Mouse (Mus musculus) midbrain, postnatal 0 days (tissue): ENCODE data around the gene Ppp1r14b. TPM values are rescaled to one million over a fixed set of nuclear protein-coding genes. Genes with fewer than 3 reads are reported as not detected.
"Not testable (repeated sequence)": the region's sequence is repeated elsewhere in the genome, so short reads cannot be mapped to it uniquely, and the experiment has no call there.

ENCODE experiments used
- ATAC-seq: fragments of 200-750 bp; cut with Nextera tagmentation; 2 replicates; pipeline ENCODE4 v1.8.0; 2017; ENCODE audit warnings: moderate number of reproducible peaks, mild to moderate bottlenecking, moderate TSS enrichment, moderate library complexity; ENCODE audit not compliant: low FRiP score
- DNase-seq: peaks from one replicate; pipeline ENCODE4 v3.0.0-alpha.2; 2015; ENCODE audit warnings: low spot score
- H3K27ac ChIP-seq: fragments of 300-500 bp; sonication (generic); 2 replicates; pipeline ENCODE4 v1.5.1; 2014; ENCODE audit warnings: low read depth, mild to moderate bottlenecking, low read length, mixed read lengths
- H3K27me3 ChIP-seq: fragments of 300-500 bp; sonication (generic); 2 replicates; pipeline ENCODE4 v1.6.1; 2014; ENCODE audit warnings: low read length, control low read depth, mixed read lengths; ENCODE audit not compliant: insufficient read depth
- H3K36me3 ChIP-seq: fragments of 300-500 bp; sonication (generic); 2 replicates; pipeline ENCODE4 v1.6.1; 2014; ENCODE audit warnings: low read length, control low read depth, mixed read lengths; ENCODE audit not compliant: insufficient read depth
- H3K4me1 ChIP-seq: fragments of 300-500 bp; sonication (generic); 2 replicates; pipeline ENCODE4 v1.6.1; 2014; ENCODE audit warnings: mild to moderate bottlenecking, control low read depth, antibody characterized with exemption, low read length, mixed read lengths; ENCODE audit not compliant: insufficient read depth
- H3K4me2 ChIP-seq: fragments of 300-500 bp; sonication (generic); 2 replicates; pipeline ENCODE4 v1.6.1; 2014; ENCODE audit warnings: low read depth, mild to moderate bottlenecking, low read length, mixed read lengths; ENCODE audit not compliant: poor library complexity, severe bottlenecking
- H3K4me3 ChIP-seq: fragments of 300-500 bp; sonication (generic); 2 replicates; pipeline ENCODE4 v1.5.1; 2014; ENCODE audit warnings: low read depth, mild to moderate bottlenecking, low read length, moderate library complexity
- H3K9ac ChIP-seq: fragments of 300-500 bp; sonication (generic); replicated peaks from 2 replicates; pipeline ENCODE4 v1.6.1; 2014; ENCODE audit warnings: mild to moderate bottlenecking, low read length, moderate library complexity, mixed read lengths; ENCODE audit not compliant: poor library complexity, severe bottlenecking
- H3K9me3 ChIP-seq: fragments of 300-500 bp; sonication (generic); 2 replicates; pipeline ENCODE4 v1.6.1; 2016; ENCODE audit warnings: low read length, control low read depth
- CTCF ChIP-seq: IDR thresholded peaks from 2 replicates; pipeline ENCODE4 v1.5.1; 2016; ENCODE audit warnings: antibody characterized with exemption, mild to moderate bottlenecking
- WGBS: fragments of 180-500 bp; shearing (Covaris S2); extraction: QIAGEN DNeasy Blood & Tissue Kit; methylation state at CpG from one replicate; pipeline ENCODE4 v1.1.7; 2014; 5-methylcytosine and 5-hydroxymethylcytosine counted together
- polyA plus RNA-seq: library from polyadenylated mRNA; unstranded; fragments of >200 nt; fragmentation: Nextera tagmentation; extraction: Ambion mirVana; gene quantifications from 2 replicates; pipeline ENCODE4 v1.2.1, GENCODE M21; 2015
- total RNA-seq: library from RNA; depleted of rRNA; stranded (reverse); fragments of >200 nt; gene quantifications from 2 replicates; pipeline ENCODE4 v1.2.3, GENCODE M21; 2014

The Ppp1r14b gene
- total and polyA plus RNA-seq, 2 experiments from 2014 or later, result 137 to 144 TPM

GRCm38 (mm10) chr19:6985951-6986708 is 11.4 kb downstream of the Ppp1r14b start:
- no peak overlapping the region for H3K27ac ChIP-seq
- peak overlapping the region; percentile 74 for H3K4me2 ChIP-seq
- H3K27me3 ChIP-seq, result no peaks in the 10 kb centered on the region
- H3K4me3 ChIP-seq, result no peak overlapping the region
- WGBS, result 79% methylated on average over 10 of the region's 10 CpGs
- ATAC-seq (no peak), DNase-seq (no peak)
- H3K9ac ChIP-seq, result no peak overlapping the region
- H3K9me3 ChIP-seq, result no peaks in the 10 kb centered on the region
- 0 out of 2 replicates have a peak, but pooled peaks cover 14% of the 10 kb centered on the region for H3K36me3 ChIP-seq
- peaks cover 9% of the 10 kb centered on the region for H3K4me1 ChIP-seq
- no peak for TF ChIP-seq CTCF

- 0 out of 2 replicates have a peak, but pooled peaks cover 12% of the 10 kb centered on the region for H3K36me3 ChIP-seq
- DNase-seq (peak; percentile 52), ATAC-seq (peak; percentile 57)
- H3K9ac ChIP-seq, result peak within 1 kb of the TSS; percentile 89
- peaks cover 9% of the 10 kb centered on the region for H3K4me1 ChIP-seq
- H3K27me3 ChIP-seq, result no peaks in the 10 kb centered on the region
- H3K4me2 ChIP-seq, result peak within 1 kb of the TSS; percentile 74
- H3K4me3 ChIP-seq, result peak within 1 kb of the TSS; percentile 61
- TF ChIP-seq CTCF, result no peak
- H3K27ac ChIP-seq, result peak within 1 kb of the TSS; percentile 80
- H3K9me3 ChIP-seq, result no peaks in the 10 kb centered on the region
- under 1% methylated on average over 54 of the region's 85 CpGs for WGBS
Observed at GRCm38 (mm10) chr19:6987061-6987903, 12.5 kb downstream of the Ppp1r14b start, which contains the start of gene Vegfb. TSS of gene Vegfb (minus strand) at chr19:6987651.

- H3K36me3 ChIP-seq, result 0 out of 2 replicates have a peak, but pooled peaks cover 9% of the 10 kb centered on the region
- H3K4me2 ChIP-seq, result peak overlapping the region; percentile 74
- H3K4me3 ChIP-seq, result peak overlapping the region; percentile 61
- peaks cover 11% of the 10 kb centered on the region for H3K4me1 ChIP-seq
- ATAC-seq (no peak), DNase-seq (no peak)
- no peak for TF ChIP-seq CTCF
- no peaks in the 10 kb centered on the region for H3K9me3 ChIP-seq
- H3K9ac ChIP-seq, result peak overlapping the region; percentile 89
- WGBS, result 4% methylated on average over 8 of the region's 8 CpGs
- H3K27ac ChIP-seq, result peak overlapping the region; percentile 80; the same call in 1 of the 2 replicates
- no peaks in the 10 kb centered on the region for H3K27me3 ChIP-seq
Observed at GRCm38 (mm10) chr19:6987904-6988285, 13.1 kb downstream of the Ppp1r14b start.

GRCm38 (mm10) chr19:6989251-6989650 is 14.5 kb downstream of the Ppp1r14b start:
- peaks cover 15% of the 10 kb centered on the region for H3K4me1 ChIP-seq
- 87% methylated on average over 8 of the region's 8 CpGs for WGBS
- no peaks in the 10 kb centered on the region for H3K27me3 ChIP-seq

GRCm38 (mm10) chr19:6990712-6991111 is 15.9 kb downstream of the Ppp1r14b start:
- Histone ChIP-seq H3K36me3 (no peaks in the 10 kb centered on the region), H3K27ac (no peak overlapping the region), H3K4me1 (peaks cover 26% of the 10 kb centered on the region), H3K4me2 (no peak overlapping the region), H3K4me3 (no peak overlapping the region), H3K27me3 (no peaks in the 10 kb centered on the region), H3K9ac (no peak overlapping the region), H3K9me3 (no peaks in the 10 kb centered on the region)
- DNase-seq (no peak), ATAC-seq (no peak)
- 88% methylated on average over 6 of the region's 6 CpGs for WGBS
- no peak for TF ChIP-seq CTCF

More at GRCm38 (mm10) chr19:6989251-6989650, 14.5 kb downstream of the Ppp1r14b start:
- no peak overlapping the region for H3K4me2 ChIP-seq
- no peaks in the 10 kb centered on the region for H3K9me3 ChIP-seq
- DNase-seq (no peak), ATAC-seq (no peak)
- H3K36me3 ChIP-seq, result 0 out of 2 replicates have a peak, but pooled peaks cover 9% of the 10 kb centered on the region
- TF ChIP-seq CTCF, result no peak
- no peak overlapping the region for H3K4me3 ChIP-seq
- no peak overlapping the region for H3K27ac ChIP-seq
- no peak overlapping the region for H3K9ac ChIP-seq

DNA sequence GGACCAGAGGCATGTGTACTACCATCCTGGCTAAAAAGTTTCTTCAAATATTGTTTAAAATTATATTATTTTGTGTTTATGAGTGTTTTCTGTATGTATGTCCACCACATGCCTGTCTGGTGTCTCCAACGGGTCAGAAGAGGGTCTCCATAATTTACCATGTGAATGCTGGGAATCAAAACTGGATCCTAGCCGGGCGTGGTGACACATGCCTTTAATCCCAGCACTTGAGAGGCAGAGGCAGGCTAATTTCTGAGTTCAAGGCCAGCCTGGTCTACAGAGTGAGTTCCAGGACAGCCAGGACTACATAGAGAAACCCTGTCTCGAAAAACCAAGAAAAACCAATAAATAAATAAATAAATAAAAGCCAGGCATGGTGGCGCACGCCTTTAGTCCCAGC is 16.4 kb downstream of the Ppp1r14b start:
- H3K9ac ChIP-seq, H3K4me2 ChIP-seq, H3K36me3 ChIP-seq, DNase-seq, ATAC-seq, H3K9me3 ChIP-seq, H3K27me3 ChIP-seq, H3K4me3 ChIP-seq, H3K27ac ChIP-seq: not testable (repeated sequence)
- H3K4me1 ChIP-seq, result peaks cover 24% of the 10 kb centered on the region
- 95% methylated on average over 6 of the region's 6 CpGs for WGBS
